Mouse (Mus musculus) spleen, adult 18-20 months (tissue): ENCODE results near the gene Elmo1.

Experiments used
- DNase-seq, 2 experiments: peaks; one replicate each; pipeline ENCODE4 v3.0.0; 2022; ENCODE audit warnings: mixed read lengths in 2 of 2

Elmo1 gene

DNA sequence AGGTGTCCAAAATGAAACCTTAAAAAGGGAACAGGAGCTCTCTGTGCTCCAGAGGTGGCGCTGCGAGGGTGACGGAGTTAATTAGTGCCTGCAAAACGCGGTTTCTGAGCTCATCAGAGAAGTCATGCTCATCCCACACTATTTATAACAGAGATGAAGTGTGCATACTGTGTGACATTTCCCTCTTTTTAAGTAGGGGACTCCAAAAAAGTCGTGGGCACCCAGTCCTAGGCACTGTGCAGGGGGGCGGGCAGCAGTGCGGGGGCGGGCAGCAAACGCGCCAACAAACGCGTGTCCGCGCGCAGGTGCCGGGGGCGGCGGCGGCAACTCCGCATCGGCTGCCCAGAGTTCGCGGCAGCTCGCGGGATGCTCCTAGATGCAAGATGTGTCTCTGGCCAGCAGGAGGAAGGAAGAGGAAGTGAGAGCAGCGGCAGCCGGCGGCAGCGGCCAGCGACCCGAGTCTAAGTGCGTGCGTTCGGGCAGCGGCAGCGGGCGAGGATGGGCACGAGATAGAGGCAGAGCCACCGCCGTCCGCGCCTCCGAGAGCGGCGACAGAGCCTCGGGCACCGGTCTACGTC lies at the start of gene Elmo1:
Gene Elmo1 (plus strand): TSS at position 464 of the 578 bp plus-strand sequence.
- peak in 1 of 2 experiments; percentile 79 for DNase-seq

- DNase-seq: no peak
These were observed 49.1 kb upstream of the Elmo1 start for GRCm38 (mm10) chr13:20041169-20041830.

GRCm38 (mm10) chr13:20042856-20043255 lies 47.5 kb upstream of the Elmo1 start:
- no peak for DNase-seq

- no peak for DNase-seq
These were observed 45.0 kb upstream of the Elmo1 start for GRCm38 (mm10) chr13:20045350-20045749.

GRCm38 (mm10) chr13:20045836-20046235 lies 44.6 kb upstream of the Elmo1 start:
- no peak for DNase-seq

DNA sequence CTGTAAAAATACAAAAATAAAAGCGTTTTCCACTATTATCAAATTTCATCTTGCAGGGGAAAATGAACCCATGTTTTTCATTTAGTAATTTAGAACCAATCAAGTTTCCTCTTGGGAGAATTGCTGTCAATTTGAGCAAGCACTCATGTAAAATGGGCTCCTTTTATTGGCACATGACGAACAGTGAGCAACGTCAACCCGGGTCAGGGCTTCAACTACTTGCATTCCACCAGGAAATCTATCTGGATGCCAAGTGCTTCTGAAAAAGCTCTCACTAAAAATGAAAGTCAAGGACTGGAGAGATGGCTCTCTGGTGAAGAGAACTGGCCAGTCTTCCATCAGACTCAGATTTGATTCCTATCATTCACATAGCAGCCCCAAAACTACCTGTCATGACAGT lies 44.0 kb upstream of the Elmo1 start:
- DNase-seq: no peak

DNA sequence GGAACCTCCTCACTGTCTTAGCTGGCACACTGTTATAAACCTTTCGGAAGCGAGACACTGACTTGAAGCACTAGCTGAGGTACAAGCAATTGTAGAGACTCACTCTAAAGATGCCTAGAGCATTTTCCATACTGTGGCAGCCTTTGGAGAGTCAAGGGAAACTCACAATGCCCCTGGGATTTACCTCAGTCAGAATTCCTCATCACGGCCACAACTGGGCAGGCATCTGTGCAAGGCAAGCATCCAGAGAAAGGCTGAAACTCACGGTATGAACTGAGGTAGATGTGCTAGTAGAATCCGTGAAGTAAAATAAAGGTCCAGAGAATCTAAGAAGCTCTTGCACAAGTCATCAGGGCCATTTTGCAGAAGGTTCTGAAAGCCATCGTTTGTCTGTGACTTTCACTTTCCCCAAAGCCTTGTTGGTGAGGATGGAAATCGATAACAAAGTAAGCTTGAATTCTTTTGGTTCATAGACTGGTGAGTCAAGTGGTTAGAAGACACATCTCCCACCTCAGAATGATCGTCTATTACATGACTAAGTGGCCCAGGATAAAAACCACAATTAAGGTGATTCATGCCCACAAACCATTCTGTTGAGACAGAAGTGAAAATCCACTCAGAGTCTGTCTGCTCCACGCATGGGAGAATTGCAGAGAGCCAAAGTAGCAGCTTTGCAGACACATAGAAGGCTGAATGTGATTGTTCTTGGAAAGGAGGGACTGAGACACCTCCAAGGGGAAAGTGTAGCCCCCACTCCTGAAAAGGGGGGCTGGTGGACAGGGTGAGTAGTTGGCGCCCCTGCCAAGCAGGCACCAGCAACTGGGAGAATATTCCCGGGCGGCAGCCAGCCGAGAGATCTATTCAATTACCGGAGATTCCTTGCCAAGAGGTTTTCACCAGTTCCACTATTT lies 42.2 kb upstream of the Elmo1 start:
- no peak for DNase-seq

GRCm38 (mm10) chr13:20048837-20049160 lies 41.6 kb upstream of the Elmo1 start:
- no peak for DNase-seq

- DNase-seq: peak in 1 of 2 experiments; percentile 13
These were observed 40.7 kb upstream of the Elmo1 start for GRCm38 (mm10) chr13:20049654-20050053.

- no peak for DNase-seq
These were observed 40.2 kb upstream of the Elmo1 start for GRCm38 (mm10) chr13:20050149-20050548.

GRCm38 (mm10) chr13:20057926-20058325 lies 32.5 kb upstream of the Elmo1 start:
- no peak for DNase-seq

DNA sequence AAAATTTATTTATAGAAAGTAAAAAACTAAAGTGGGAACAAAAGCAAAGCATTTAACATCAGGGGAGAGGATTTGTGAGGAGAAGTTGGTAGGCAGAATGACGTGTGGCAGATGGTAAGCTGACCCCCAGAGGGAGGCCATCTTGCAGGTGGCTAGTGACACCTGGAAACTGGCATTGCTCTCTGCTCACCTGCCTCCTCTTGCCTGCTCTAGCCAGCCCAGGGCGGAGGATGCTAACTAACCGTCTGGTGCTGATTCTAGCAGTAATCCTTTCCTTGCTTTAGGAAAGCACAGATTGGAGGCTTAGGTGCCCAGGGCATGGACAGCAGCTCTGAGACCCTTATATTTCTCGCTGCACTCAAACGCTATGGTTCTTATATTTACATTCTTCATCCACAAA lies 29.4 kb upstream of the Elmo1 start:
- no peak for DNase-seq

GRCm38 (mm10) chr13:20063331-20063730 lies 27.1 kb upstream of the Elmo1 start:
- no peak for DNase-seq

GRCm38 (mm10) chr13:20072043-20072442 lies 18.4 kb upstream of the Elmo1 start:
- no peak for DNase-seq

DNA sequence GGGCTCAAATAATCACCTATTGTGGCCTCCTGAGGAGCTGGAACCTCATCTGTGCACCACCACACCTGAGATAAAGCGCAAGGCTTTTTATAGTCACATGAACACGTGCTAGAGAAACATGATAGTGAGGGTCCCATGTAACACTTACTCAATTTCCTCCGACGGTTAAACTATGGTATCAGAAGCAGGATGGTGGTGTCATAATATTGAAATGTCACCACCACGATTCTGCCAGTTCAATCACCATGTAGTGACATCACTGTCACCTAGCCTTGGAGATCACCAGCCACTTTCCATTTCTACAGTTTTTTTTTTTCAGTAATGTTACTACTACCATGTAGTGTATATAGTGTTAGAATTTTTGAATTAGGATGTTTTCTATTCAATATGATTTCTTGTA lies 17.4 kb upstream of the Elmo1 start:
- no peak for DNase-seq

DNA sequence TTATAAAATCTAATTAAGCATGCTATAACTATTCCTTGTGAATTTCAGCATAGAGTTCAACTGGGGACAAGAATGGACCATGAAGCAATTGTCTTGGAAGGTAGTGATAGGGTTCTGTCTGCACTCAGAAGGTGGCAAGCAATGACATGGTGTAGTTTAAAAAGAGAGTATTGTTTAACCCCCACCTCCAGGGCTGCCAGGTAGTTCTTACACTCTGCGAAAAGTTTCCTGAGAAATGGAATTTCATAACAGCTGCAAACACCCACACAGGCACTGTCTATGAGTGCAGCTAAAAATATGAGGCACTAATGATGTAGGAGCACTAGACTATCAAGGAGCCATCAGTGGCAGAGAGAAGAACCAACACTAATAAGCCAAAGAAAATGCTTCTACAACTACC lies 13.9 kb upstream of the Elmo1 start:
- DNase-seq: no peak

DNA sequence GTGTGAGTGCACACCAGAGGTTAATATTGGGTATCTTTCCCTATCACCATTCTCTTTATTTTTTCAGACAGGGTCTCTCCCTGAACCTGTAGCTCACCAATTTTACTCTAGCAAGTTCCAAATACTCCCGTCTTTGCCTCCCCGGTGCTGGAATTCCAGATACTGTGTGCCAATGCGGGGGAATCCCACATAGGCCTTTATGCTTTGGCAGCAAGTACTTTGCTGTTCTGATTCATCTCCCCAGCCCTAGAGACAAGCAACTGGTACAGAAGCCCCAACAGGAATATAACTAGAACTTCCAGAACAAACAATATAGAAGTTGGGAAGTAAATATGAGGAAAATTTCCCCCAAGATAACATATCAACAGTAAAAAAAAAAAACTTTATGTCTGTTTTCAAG lies 13.2 kb upstream of the Elmo1 start:
- DNase-seq: no peak

DNA sequence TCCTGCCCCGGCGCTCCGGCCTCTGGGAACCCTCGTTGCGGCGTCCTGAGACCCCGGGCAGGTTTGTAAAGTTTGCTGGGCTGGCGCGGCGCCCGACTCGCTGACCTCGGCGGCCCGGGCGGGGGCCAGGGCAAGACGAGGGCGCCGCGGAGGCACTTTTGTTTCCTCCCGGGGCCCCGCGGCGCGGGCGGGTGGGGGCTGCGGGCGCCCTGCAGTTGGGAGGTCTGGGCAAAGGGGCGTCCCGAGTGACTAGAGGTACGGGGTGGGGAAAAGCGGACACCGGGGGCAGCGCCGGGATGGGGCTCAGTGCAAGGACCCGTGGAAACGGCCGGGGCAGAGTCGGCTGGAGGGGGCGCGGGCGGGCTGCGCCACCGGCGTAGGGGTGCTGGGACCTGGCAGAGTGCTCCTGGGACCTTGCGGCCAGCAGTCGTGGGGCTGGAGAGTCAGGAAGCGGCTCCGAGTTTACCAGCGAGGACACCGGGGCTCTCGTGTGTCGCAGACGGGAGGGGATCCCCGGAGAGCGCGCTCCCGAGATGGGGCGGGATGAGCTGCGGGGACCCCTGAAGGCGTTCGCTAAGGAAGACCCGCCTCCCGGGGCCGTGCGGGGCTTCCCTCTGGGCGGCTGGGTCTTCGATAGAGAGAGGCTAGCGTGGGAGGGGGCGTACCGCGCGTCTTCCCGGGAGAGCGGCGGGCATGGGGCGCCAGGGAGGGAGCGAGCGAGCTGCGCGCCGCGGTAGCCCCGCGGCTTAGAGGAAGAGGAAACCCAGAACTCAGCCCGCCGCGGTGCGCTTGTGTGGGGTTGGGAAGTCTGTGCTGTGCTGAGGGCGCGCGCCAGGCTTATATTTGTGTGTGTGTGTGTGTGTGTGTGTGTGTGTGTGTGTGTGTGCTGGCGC lies 561 bp downstream of the Elmo1 start:
- DNase-seq: peak; percentile 64 to 76

GRCm38 (mm10) chr13:20091604-20091926 lies 1.2 kb downstream of the Elmo1 start:
- DNase-seq: no peak

GRCm38 (mm10) chr13:20092301-20092700 lies 1.9 kb downstream of the Elmo1 start:
- no peak for DNase-seq

DNA sequence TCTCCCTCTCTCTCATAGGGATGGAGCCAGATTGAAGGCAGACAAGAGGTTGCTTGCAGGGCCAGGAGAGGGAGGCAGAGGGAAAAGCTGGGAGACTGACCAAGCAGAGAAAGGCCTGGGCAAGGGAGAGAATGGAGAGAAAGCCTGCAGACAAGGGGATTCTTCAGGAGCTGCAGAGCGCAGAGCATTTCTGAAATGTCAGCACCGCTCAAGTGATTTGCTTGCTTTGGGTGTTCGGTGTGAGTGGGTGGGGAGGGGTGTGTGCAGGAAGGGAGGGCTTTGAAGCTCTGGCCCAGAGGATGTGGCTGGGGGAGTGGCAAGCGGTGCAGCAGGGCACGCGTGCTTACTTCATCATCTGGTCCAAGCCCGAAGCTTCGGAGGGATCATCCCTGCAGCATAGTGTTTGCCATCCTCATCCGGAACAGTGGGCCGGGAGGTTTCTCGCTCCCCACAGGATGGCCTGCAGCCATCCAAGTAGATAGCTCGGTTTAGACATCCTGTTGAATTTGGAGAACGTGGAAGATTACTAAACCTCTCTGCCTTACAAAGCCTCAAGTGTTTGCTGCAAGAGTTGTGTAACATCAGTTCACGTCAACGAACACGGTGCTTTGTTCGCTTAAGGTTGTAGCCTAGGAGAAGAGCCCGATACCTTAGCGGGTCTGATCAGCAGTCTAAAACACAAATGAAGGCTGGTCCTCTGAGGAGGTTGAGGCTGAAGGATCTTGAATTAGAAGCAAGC lies 3.1 kb downstream of the Elmo1 start:
- DNase-seq: peak; percentile 64
